Mouse (Mus musculus): ENCODE data around the gene Gm14459. TPM values are rescaled to one million over a fixed set of nuclear protein-coding genes. Genes with fewer than 3 reads are reported as not detected.

Gene Gm14459
- polyA plus RNA-seq (2012; rRNA removed), result not detected in 2 replicates

DNA sequence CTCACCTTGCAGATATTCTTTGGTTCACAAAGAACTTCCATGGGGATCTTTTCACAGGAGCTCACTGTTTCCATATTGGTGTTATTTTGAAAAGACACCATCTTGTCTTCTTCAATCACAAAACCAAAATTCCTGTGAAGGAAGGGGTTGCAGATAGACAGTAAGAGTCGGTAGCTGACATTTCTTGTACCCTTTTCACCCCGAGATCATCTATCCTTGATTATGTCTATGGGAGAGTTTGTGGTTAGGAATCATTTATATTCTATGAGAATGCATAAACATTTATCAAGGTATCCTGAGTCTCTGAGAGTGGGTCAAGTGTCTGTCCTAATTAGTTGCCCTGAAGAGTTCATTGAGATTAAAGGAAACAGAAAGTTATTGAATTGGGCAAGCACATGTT is at the start of gene Gm14459:
Gene Gm14459 (minus strand): TSS at position 101 of the 400 bp plus-strand sequence.

DNA sequence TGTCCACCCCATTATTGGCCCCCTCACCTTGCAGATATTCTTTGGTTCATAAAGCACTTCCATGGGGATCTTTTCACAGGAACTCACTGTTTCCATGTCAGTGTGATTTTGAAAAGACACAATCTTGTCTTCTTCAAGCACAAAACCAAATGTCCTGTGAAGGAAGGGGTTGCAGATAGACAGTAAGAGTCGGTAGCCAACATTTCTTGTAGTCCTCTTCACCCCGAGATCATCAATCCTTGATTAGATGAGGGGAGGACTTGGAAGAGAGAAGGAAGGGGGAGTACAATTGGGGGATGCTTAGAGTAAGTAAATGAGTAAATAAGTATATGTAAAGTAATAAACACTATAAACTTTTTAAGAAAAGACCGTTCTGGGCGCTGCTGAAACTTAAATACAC is 23.4 kb upstream of the Gm14459 start, which contains the start of gene Ssxb6:
Gene Ssxb6 (minus strand): TSS at position 101 of the 400 bp plus-strand sequence.

Other genes with a start within 250 kb of the Gm14459 start
- not detected in 2 replicates for gene Ssxb10, start 197.5 kb downstream of the Gm14459 start, polyA plus RNA-seq (2012; rRNA removed)
- not detected in 2 replicates for gene Ssxb9, start 158.0 kb downstream of the Gm14459 start, polyA plus RNA-seq (2012; rRNA removed)
- not detected in 2 replicates for gene Ssxb1, start 111.6 kb downstream of the Gm14459 start, polyA plus RNA-seq (2012; rRNA removed)
- not detected in 2 replicates for gene Ssxb2, start 63.2 kb downstream of the Gm14459 start, polyA plus RNA-seq (2012; rRNA removed)
- gene Ssxb6, start 23.3 kb upstream of the Gm14459 start, polyA plus RNA-seq (2012; rRNA removed), result not detected in 2 replicates
- gene Ssxb3, start 66.9 kb upstream of the Gm14459 start, polyA plus RNA-seq (2012; rRNA removed), result not detected in 2 replicates
- not detected in 2 replicates for gene Ssxb8, start 165.9 kb upstream of the Gm14459 start, polyA plus RNA-seq (2012; rRNA removed)
- not detected in 2 replicates for gene Ssx9, start 223.5 kb upstream of the Gm14459 start, polyA plus RNA-seq (2012; rRNA removed)

Measured in central nervous system, embryonic 11.5 days (tissue).